Mouse (Mus musculus) heart, postnatal 0 days (tissue): ENCODE results near the gene Nup153.

ENCODE experiments used
- CTCF ChIP-seq: IDR thresholded peaks from 2 replicates; pipeline ENCODE4 v1.5.1; 2016; ENCODE audit warnings: antibody characterized with exemption, control low read depth, low read depth
- EP300 ChIP-seq: IDR thresholded peaks from 2 replicates; pipeline ENCODE4 v1.6.1; 2016; ENCODE audit warnings: antibody characterized with exemption, low read depth

- TF ChIP-seq CTCF (no peak), EP300 (no peak)
Measured at GRCm38 (mm10) chr13:46682921-46683320, 44.8 kb downstream of the Nup153 start.
